Mouse (Mus musculus): ENCODE measurements around the gene Rac3.

Rac3 gene

GRCm38 (mm10) chr11:120706120-120706519 lies 15.2 kb upstream of the Rac3 start:
- no peak for DNase-seq (ENCODE audit: low read depth)

GRCm38 (mm10) chr11:120707225-120707624 lies 14.0 kb upstream of the Rac3 start:
- DNase-seq (ENCODE audit: low read depth) = no peak

DNA sequence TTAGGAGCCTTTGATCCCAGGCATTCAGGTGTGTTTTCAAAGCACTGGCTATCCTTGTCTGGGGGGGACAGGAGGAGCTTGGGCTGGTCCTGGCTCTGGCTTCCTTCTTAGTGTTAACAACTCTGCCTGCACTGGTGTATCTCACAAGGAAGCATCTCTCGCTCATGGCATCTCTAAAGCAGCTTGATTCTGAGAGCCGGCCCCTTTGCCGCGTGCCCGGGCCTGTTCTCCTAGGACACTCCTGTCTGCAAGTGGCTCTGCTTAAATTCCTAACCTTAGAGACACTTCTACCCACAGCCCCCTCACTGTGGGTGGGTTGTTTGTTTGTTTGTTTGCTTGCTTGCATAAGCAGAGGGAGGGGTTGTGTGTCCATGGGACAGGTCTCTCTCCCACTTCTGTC lies 13.3 kb upstream of the Rac3 start:
- no peak for DNase-seq (ENCODE audit: low read depth)

DNA sequence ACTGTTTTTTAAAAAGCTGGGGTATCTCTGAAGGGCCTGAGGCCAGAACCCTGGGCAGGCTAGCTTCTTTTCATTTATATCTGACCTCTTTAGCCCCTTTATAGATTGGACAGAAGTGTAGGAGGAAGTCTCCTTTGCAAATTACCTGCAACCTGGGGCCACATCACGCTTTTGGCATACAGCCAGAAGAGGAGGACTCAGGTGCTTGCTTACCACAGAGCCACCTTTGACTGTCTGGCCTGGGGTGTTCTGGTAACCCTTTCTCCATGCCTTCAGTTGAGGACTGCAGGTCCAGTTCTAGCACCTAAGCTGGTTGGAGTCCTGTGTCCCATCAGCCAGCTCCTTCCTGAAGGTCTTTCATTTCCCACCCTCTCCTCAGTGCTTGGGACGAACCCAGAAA lies 11.7 kb upstream of the Rac3 start:
- no peak for DNase-seq (ENCODE audit: low read depth)

GRCm38 (mm10) chr11:120710672-120711071 lies 10.6 kb upstream of the Rac3 start:
- no peak for DNase-seq (ENCODE audit: low read depth)

GRCm38 (mm10) chr11:120711980-120712604 lies 9.2 kb upstream of the Rac3 start:
- DNase-seq (ENCODE audit: low read depth) = no peak

GRCm38 (mm10) chr11:120712771-120713568 lies 8.3 kb upstream of the Rac3 start:
- no peak for DNase-seq (ENCODE audit: low read depth)

- peak; percentile 98 for DNase-seq (ENCODE audit: low read depth)
These were observed 7.4 kb upstream of the Rac3 start, which contains the start of the genes Cenpx and Lrrc45 for GRCm38 (mm10) chr11:120713580-120714518. TSS of gene Cenpx (minus strand) at chr11:120713738. TSS of gene Lrrc45 (plus strand) at chr11:120713925.

GRCm38 (mm10) chr11:120714546-120714945 lies 6.7 kb upstream of the Rac3 start:
- no peak for DNase-seq (ENCODE audit: low read depth)

DNA sequence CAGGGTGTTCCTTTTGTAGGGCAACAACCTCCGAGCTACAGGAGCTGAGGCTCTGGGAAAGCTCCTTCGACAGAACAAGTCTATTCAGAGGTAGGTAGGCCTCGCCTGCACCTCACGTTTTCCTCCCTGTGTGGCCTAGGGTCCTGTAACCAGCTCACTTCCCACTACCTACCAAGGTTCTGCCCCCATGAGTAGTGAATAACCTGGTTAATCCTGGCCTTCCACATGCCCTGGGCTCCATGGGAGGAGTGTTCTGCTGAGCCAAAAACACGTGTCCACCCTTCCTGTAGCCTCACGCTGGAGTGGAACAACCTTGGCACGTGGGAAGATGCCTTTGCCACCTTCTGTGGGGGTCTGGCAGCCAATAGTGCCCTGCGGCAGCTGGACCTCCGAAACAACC lies 6.1 kb upstream of the Rac3 start:
- no peak for DNase-seq (ENCODE audit: low read depth)

DNA sequence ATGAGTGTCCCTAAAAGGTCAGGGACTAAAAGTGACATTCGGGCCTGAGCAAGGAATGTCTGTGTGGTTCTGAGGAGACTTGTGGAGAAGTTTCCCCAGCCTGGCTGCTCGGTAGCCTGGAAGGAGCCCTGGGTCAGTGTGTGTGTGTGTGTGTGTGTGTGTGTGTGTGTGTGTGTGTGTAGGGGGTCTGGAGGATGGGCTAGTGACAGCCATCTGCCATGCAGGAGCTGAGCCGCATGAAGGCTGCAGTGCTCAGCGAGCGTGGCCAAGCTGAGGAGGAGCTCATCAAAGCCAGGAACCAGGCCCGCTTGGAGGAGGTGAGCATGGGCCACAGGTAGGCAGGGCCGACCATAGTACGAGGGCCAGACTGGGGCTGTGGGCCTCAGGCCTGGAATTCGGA lies 2.0 kb upstream of the Rac3 start:
- no peak for DNase-seq (ENCODE audit: low read depth)

GRCm38 (mm10) chr11:120719841-120720376 lies 1.4 kb upstream of the Rac3 start:
- no peak for DNase-seq (ENCODE audit: low read depth)

DNA sequence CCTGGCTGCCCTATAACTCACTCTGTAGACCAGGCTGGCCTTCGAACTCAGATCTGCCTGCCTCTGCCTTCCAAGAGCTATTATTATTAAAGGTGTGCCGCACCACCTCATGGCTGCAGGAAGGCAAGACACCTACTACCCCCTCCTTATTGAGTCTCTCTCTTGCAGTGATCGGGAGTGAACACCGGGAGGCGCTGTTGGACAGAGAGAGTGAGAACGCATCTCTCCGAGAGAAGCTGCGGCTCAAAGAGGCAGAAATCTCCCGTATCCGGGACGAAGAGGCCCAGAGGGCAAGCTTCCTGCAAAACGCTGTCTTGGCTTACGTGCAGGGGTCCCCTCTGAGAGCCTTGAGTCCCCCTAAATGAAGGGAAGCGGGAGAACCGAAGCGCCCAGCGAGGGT lies 820 bp upstream of the Rac3 start:
- DNase-seq (ENCODE audit: low read depth) = peak; percentile 77

DNA sequence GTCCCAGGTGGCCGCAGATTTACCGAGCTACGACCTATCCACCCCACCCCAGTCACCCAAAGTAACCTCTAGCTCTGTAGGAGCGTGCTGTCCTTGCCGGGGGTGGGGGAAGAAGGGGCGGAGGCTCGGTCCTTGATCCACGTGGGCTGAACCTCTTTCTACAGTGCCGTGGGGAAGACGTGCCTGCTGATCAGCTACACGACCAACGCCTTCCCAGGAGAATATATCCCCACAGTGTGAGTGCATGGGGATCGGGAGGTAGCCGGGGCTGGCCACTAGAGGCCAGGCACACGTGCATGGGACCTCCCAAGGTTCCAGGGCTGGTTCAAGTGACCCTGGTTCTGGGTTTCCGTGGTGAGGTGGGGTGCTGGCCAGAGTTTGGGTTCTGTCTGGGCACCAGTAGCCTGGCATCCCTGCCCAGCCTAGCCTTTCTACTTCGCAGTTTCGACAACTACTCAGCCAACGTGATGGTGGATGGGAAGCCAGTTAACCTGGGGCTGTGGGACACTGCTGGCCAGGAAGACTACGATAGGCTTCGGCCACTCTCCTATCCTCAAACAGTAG lies 879 bp downstream of the Rac3 start:
- DNase-seq (ENCODE audit: low read depth) = no peak

GRCm38 (mm10) chr11:120722761-120723382 lies 1.6 kb downstream of the Rac3 start:
- no peak for DNase-seq (ENCODE audit: low read depth)

GRCm38 (mm10) chr11:120723509-120723908 lies 2.2 kb downstream of the Rac3 start:
- no peak for DNase-seq (ENCODE audit: low read depth)

- no peak for DNase-seq (ENCODE audit: low read depth)
These were observed 5.2 kb downstream of the Rac3 start for GRCm38 (mm10) chr11:120726243-120727168.

- DNase-seq (ENCODE audit: low read depth) = peak; percentile 97
These were observed 5.9 kb downstream of the Rac3 start, which contains the start of gene Dcxr for GRCm38 (mm10) chr11:120727169-120727527. TSS of gene Dcxr (minus strand) at chr11:120727281.

GRCm38 (mm10) chr11:120727564-120727963 lies 6.3 kb downstream of the Rac3 start:
- no peak for DNase-seq (ENCODE audit: low read depth)

DNA sequence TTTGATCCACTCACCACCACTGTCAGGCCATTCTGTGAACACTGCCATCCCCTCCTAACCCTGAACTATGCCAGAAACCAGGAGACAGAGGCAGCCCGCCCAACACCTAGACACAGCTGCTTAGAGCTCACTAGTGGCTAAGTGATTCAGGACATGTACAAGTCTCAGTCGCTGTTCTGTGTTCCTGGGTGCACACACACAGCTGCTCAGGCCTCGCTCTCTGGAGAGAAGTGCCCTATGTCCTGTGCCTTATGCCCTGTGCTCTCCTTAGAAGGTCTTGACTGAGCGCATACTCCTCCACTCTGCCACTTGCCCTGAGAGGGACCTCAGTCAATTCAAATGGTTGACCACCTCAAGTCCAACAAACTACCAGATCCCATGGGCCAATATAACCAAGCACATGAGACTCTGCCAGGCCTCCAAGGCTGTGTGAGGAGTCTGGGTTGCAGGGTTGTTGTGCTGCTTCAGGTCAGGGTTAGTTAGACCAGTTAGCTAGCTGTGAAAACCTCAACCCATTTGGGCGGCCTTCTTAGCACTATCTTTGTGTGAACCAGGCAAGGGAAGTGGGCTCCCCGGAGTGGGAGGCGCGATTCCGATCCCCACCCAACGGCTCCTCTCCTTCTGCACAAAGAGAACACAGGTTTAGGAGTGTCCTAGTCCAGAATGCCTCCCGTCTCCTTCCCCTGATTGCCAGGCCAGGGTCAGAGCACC lies 7.4 kb downstream of the Rac3 start:
- DNase-seq (ENCODE audit: low read depth) = no peak
